Mouse (Mus musculus) hindbrain, embryonic 14.5 days (tissue): ENCODE data around the gene Pbx2. TPM values are rescaled to one million over a fixed set of nuclear protein-coding genes. Genes with fewer than 3 reads are reported as not detected.
"Not testable (repeated sequence)": the region's sequence is repeated elsewhere in the genome, so short reads cannot be mapped to it uniquely, and the experiment has no call there.

Experiments
- ATAC-seq: fragments of 200-750 bp; cut with Nextera tagmentation; 2 replicates; pipeline ENCODE4 v1.8.0; 2017; ENCODE audit warnings: moderate number of reproducible peaks, mild to moderate bottlenecking, moderate TSS enrichment, moderate library complexity; ENCODE audit not compliant: low FRiP score
- DNase-seq: peaks from one replicate; pipeline ENCODE4 v3.0.0-alpha.2; 2015; ENCODE audit warnings: low spot score
- H3K27ac ChIP-seq: fragments of 300-500 bp; sonication (generic); 2 replicates; pipeline ENCODE4 v1.5.1; 2014; ENCODE audit warnings: mild to moderate bottlenecking, moderate library complexity
- H3K27me3 ChIP-seq: fragments of 300-500 bp; sonication (generic); 2 replicates; pipeline ENCODE4 v1.6.1; 2014; ENCODE audit warnings: mild to moderate bottlenecking, low read length, mixed read lengths; ENCODE audit not compliant: control insufficient read depth, insufficient read depth
- H3K36me3 ChIP-seq: fragments of 300-500 bp; sonication (generic); replicated peaks from 2 replicates; pipeline ENCODE4 v1.6.1; 2014; ENCODE audit not compliant: control insufficient read depth, insufficient read depth
- H3K4me1 ChIP-seq: fragments of 300-500 bp; sonication (generic); replicated peaks from 2 replicates; pipeline ENCODE4 v1.6.1; 2014; ENCODE audit warnings: antibody characterized with exemption, low read length, mixed read lengths; ENCODE audit not compliant: control insufficient read depth, insufficient read depth
- H3K4me2 ChIP-seq: fragments of 300-500 bp; sonication (generic); replicated peaks from 2 replicates; pipeline ENCODE4 v1.6.1; 2014; ENCODE audit warnings: mild to moderate bottlenecking, moderate library complexity
- H3K4me3 ChIP-seq: fragments of 300-500 bp; sonication (generic); replicated peaks from 2 replicates; pipeline ENCODE4 v1.5.1; 2014; ENCODE audit warnings: mild to moderate bottlenecking, low read length
- H3K9ac ChIP-seq: fragments of 300-500 bp; sonication (generic); 2 replicates; pipeline ENCODE4 v1.6.1; 2014
- H3K9me3 ChIP-seq: fragments of 300-500 bp; sonication (generic); 2 replicates; pipeline ENCODE4 v1.6.1; 2016; ENCODE audit warnings: low read length; ENCODE audit not compliant: control insufficient read depth
- WGBS: fragments of 180-500 bp; shearing (Covaris S2); extraction: QIAGEN DNeasy Blood & Tissue Kit; methylation state at CpG from one replicate; pipeline ENCODE4 v1.1.7; 2014; 5-methylcytosine and 5-hydroxymethylcytosine counted together
- polyA plus RNA-seq: library from polyadenylated mRNA; unstranded; fragments of >200 nt; fragmentation: Nextera tagmentation; extraction: Ambion mirVana; gene quantifications from 2 replicates; pipeline ENCODE4 v1.2.1, GENCODE M21; 2014

The Pbx2 gene
- polyA plus RNA-seq: 7.1 and 10.5 TPM in 2 replicates

DNA sequence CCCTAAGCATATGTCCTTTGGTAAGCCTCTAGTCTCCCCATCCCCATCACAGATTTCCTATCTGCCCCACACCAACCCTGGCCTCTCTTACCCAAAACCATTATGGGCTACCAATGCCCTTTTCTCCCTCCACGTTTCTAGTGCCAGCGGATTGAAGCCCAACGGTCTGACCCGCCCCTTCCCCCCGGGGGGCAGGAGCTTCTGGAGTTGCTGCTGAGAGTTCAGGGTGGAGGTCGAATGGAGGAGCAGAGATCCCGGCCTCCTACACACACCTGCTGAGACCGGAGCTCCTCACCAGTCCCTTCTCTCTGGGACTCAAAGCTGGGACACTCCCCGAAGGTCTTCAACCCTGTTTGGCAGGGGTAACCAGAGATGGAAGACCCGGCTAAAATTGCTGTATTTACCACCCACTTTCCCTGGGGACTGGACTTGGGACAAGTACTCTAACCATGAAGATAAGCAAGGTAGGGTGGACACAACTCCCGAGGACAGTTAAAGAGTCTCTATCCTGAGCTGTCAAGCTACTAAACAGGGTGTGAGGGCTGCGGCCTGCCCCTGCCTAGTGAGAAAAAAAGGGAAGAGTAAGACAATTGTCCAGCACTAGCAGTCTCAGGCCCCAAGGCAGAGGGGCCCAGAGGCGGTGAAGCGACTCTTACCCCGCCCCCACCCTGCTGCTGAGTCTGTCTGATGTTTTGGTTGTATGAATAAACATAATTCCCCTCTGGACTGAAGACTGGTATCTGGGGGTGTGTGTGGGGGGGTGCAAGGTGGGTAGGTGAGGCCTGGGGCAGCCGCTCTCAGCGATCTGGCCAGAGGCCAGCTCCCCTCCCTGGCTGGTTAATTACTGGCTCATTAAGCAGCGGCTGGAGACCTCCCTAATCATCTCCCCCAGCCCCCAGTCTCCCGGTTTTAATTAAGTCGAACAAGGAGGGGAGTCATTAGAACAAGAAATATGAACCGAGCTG is at the start of gene Pbx2:
Pbx2 (plus strand) TSS at position 238 of the 965 bp plus-strand sequence.
- peak within 1 kb of the TSS; percentile 95 for H3K27ac ChIP-seq
- peak within 1 kb of the TSS; percentile 97 for H3K4me2 ChIP-seq
- peaks cover 57% of the 10 kb centered on the region for H3K4me1 ChIP-seq
- H3K9ac ChIP-seq: peak within 1 kb of the TSS; percentile 91
- ATAC-seq (peak; percentile 0; the same call in 1 of the 2 replicates), DNase-seq (no peak)
- peak within 1 kb of the TSS; percentile 72 for H3K4me3 ChIP-seq
- H3K9me3 ChIP-seq: no peaks in the 10 kb centered on the region
- no peaks in the 10 kb centered on the region for H3K27me3 ChIP-seq
- H3K36me3 ChIP-seq: peaks cover 18% of the 10 kb centered on the region
- WGBS: 2% methylated on average over 19 of the region's 21 CpGs

DNA sequence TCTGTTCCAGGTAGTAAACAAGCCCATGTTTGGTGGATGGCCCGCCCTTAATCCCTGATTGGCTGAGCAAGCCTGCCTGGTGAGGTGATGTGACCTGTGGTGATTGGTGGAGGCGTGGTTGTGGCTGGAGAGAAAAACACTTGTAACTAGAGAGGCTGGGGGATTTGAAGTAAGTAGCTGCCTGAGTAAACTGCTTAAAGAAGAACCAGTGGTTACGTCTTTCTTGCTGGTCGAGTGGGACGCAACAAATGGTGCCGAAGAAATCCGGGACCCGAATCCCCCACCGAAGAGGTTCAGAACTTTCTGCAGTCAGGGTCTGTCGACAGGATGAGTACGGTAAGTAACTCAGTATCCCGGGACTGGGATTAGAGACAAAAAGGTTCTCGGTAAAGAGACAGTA is 47.5 kb upstream of the Pbx2 start:
- not testable (repeated sequence) for DNase-seq, H3K9ac ChIP-seq, H3K4me2 ChIP-seq, H3K4me3 ChIP-seq, H3K27me3 ChIP-seq, ATAC-seq, H3K27ac ChIP-seq, H3K36me3 ChIP-seq, H3K4me1 ChIP-seq, H3K9me3 ChIP-seq
- 96% methylated on average over 12 of the region's 13 CpGs for WGBS

DNA sequence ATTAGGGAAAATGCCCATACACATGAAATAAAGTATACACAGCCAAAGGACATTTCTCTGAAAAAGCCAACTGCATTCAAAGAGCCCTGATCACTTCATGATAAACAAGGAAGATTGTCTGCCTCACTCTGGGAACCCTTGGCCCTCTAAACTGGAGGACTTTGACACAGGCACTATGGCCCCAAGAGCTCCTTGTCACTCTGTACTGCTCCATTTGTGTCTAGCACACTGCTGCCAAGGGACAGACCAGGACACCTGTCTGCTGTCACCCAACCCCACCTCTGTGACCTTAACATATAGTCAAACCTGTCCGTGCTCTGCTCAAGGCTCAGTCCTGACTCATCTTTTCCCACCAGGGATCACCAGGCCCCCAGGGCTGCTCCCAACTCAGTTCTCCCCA is 44.3 kb upstream of the Pbx2 start:
- Histone ChIP-seq H3K27me3 (no peaks in the 10 kb centered on the region), H3K9me3 (no peaks in the 10 kb centered on the region), H3K4me3 (no peak overlapping the region), H3K36me3 (no peaks in the 10 kb centered on the region), H3K4me2 (no peak overlapping the region), H3K27ac (no peak overlapping the region), H3K4me1 (no peaks in the 10 kb centered on the region), H3K9ac (no peak overlapping the region)
- WGBS: 95% methylated on average over 1 of the region's 1 CpGs
- DNase-seq: no peak
- no peak for ATAC-seq

DNA sequence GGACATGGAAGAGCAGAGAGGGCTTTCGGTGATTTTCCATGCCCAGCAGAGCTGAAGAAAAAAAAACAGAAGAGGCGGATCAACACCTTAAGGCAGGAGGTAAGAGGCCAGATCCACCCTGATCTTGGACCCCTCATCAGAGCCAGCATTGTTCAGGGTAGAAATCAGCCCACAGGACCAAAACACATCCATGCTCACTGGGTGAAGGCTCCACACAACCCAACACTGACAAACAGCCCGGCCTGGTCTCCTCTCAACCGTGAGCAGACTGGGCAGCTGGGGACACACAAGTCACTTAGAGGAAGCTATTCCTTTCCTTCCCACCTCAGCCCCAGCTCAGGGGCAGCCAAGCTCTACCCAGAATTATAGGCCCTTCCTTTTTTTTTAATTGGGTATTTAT is 43.5 kb upstream of the Pbx2 start:
- no peaks in the 10 kb centered on the region for H3K27me3 ChIP-seq
- ATAC-seq: no peak
- H3K4me2 ChIP-seq: no peak overlapping the region
- H3K4me1 ChIP-seq: no peaks in the 10 kb centered on the region
- no peak overlapping the region for H3K9ac ChIP-seq
- H3K4me3 ChIP-seq: no peak overlapping the region
- H3K27ac ChIP-seq: no peak overlapping the region
- no peak for DNase-seq
- WGBS: 93% methylated on average over 4 of the region's 4 CpGs
- H3K9me3 ChIP-seq: no peaks in the 10 kb centered on the region
- no peaks in the 10 kb centered on the region for H3K36me3 ChIP-seq

DNA sequence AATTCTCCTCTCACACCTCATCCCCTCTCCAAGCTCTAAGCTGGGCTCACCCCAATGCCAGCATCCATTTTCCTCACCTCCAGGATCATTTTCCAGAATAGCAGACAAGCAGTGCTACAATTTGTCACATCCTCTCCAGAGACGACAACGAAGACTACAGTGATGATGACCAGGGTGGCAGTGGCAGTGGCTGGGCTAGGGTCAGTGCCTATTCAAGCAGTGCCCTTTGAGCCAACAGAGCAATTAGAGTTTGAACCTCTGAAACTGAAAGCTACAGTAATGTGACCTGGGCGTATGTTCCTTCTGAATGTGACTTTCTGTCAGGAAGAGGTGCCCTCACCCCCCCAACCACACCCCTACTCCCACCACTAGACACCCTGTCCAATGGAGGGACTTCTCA is 41.9 kb upstream of the Pbx2 start:
- DNase-seq (no peak), ATAC-seq (no peak)
- Histone ChIP-seq H3K9ac (no peak overlapping the region), H3K4me2 (no peak overlapping the region), H3K27me3 (no peaks in the 10 kb centered on the region), H3K27ac (no peak overlapping the region), H3K9me3 (no peaks in the 10 kb centered on the region), H3K36me3 (no peaks in the 10 kb centered on the region), H3K4me3 (no peak overlapping the region), H3K4me1 (no peaks in the 10 kb centered on the region)
- WGBS: 91% methylated on average over 3 of the region's 3 CpGs

DNA sequence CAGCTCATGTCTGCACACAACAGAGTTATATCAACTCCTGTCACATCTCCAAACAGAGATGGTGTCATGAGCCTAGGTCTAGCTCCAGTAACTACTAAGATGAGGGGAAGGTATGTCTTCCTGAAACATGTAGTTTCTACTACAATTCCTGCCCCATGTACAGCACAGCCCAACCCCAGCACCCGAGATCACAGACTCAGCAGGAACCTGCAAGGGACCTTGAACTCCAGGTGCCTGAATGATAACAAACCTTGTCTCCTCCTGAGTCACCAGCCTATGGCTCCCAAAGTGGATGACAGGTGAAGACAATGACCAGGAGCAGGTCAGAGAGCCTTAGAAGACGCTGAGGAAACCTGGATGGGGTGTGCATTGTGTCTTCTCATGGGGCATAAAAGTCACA is 41.2 kb upstream of the Pbx2 start:
- Histone ChIP-seq H3K4me2 (no peak overlapping the region), H3K36me3 (no peaks in the 10 kb centered on the region), H3K9me3 (no peaks in the 10 kb centered on the region), H3K27me3 (no peaks in the 10 kb centered on the region), H3K9ac (no peak overlapping the region), H3K4me3 (no peak overlapping the region), H3K4me1 (no peaks in the 10 kb centered on the region), H3K27ac (no peak overlapping the region)
- no peak for DNase-seq
- ATAC-seq: no peak
- 81% methylated on average over 2 of the region's 2 CpGs for WGBS

DNA sequence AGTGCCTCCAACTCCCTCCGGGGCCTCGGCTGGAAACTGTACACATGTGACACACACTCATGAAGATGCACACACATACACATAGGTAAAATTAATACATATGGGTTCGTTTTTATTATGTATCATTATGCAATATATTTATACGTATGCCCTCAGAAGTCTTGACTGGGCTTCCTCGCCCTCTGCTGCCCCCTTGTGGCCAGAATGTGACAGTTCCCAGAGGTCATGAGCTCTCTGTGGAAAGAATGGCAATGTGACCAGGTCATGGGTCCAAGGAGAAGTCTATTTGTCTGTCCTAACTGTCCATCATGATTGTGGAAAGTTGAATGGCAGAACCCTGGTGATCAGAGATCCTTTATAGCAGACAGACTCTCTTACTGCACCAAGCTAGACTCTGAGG is 35.6 kb upstream of the Pbx2 start:
- Histone ChIP-seq H3K4me1 (no peaks in the 10 kb centered on the region), H3K27me3 (no peaks in the 10 kb centered on the region), H3K9ac (no peak overlapping the region), H3K27ac (no peak overlapping the region), H3K36me3 (no peaks in the 10 kb centered on the region), H3K9me3 (no peaks in the 10 kb centered on the region), H3K4me2 (no peak overlapping the region), H3K4me3 (no peak overlapping the region)
- DNase-seq: peak; percentile 70
- 21% methylated on average over 5 of the region's 5 CpGs for WGBS
- ATAC-seq: no peak

DNA sequence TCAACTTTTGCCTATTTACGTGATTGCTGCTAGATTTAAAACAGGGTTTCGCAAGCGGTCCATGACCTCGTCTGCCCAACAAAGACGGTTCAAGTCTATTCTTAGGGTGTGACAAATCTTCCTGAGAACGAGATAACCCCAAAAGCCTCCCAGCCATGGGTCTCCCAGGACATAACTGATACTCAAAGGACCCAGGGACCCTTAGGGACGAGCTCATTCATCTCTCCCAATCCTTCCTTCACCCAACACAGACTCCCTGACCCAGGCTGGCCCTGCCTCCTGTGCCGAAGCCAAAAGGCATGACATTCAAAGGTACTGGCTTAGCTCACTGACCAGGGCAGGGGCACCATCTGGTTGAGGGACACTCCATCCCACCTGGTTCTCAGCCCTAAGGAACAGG is 34.7 kb upstream of the Pbx2 start:
- Histone ChIP-seq H3K9me3 (no peaks in the 10 kb centered on the region), H3K27ac (no peak overlapping the region), H3K27me3 (no peaks in the 10 kb centered on the region), H3K9ac (no peak overlapping the region), H3K36me3 (no peaks in the 10 kb centered on the region), H3K4me1 (no peaks in the 10 kb centered on the region), H3K4me3 (no peak overlapping the region), H3K4me2 (no peak overlapping the region)
- WGBS: 88% methylated on average over 8 of the region's 8 CpGs
- DNase-seq (no peak), ATAC-seq (no peak)

DNA sequence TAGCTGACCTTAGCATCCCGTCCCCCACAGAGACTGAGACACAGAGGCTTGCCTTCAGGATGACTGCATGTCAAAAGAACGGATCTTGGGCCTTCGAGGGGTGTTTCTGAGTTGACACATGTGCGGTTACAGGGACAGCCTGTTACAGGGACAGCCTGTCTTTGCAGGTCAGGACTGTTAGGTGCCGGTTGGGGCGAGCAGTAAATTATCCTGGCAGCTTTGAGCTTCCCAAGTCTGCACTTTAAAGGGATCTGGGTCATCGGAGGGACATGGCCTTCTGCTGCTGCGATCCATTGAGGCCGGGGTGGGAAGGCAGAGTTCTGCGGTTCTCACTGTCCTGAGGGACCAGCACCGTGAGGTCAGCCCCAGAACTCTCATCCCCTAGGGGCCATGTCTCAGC is 33.7 kb upstream of the Pbx2 start:
- DNase-seq (no peak), ATAC-seq (no peak)
- H3K27me3 ChIP-seq: no peaks in the 10 kb centered on the region
- no peaks in the 10 kb centered on the region for H3K36me3 ChIP-seq
- 81% methylated on average over 11 of the region's 11 CpGs for whole genome bisulfite sequencing
- H3K9me3 ChIP-seq: no peaks in the 10 kb centered on the region
- H3K4me1 ChIP-seq: no peaks in the 10 kb centered on the region
- no peak overlapping the region for H3K9ac ChIP-seq
- H3K4me2 ChIP-seq: no peak overlapping the region
- no peak overlapping the region for H3K27ac ChIP-seq
- H3K4me3 ChIP-seq: no peak overlapping the region
